Mouse (Mus musculus) embryo, embryonic 11 days (tissue): ENCODE results near the gene Gmnn.

Experiments
- DNase-seq: peaks from one replicate; pipeline ENCODE4 v3.0.0-alpha.2; 2015

Gene Gmnn

GRCm38 (mm10) chr13:24760351-24760870 is 1.3 kb downstream of the Gmnn start:
- DNase-seq = no peak

DNA sequence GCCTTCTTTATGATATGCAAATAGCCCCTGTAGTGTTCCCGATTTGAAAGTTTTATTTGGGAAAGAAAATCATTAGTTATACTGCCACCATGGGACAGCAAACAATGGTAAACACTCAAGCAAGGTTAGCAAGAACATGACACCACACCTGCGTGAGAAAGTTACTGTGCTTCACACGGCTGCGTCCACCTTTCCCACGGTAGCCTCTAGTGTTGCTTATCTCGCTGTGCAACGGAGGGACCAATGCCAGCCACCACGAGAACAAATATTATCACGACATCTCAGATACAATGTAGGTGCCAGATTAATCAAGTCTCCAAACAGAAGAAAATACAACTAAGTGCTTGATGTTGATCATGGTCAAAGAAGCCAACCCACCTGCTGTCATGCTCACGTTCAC is 2.3 kb downstream of the Gmnn start:
- DNase-seq = no peak

DNA sequence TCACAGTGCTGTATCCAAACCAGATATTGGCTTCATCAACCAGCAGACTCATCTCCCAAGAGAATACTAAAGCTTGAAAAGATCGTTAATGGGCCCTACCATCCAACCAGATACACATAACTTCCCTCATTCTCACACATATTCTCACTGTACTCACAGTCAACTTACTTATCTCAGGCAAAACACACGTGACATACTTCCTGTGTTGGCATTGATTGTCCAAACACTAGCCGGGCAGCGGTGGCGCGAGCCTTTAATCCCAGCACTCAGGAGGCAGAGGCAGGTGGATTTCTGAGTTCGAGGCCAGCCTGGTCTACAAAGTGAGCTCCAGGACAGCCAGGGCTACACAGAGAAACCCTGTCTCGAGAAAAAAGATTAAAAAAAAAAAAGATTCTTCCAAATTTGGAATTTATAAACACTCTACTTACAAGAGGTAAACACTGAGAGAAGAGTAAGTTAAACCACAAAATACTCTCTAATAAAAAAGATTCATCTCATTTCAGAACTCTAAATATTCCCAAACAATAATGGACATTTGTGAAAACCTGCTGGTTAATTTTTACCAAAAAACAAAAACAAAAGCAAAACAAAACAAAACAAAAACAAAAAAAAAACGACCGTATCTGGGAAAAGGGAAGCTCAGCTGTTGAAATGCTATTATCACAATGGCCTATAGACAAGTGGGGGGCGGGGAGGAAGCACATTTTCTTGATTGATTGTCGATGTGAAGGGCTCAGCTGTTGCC is 3.7 kb downstream of the Gmnn start:
- DNase-seq = no peak

- no peak for DNase-seq
These were observed 5.0 kb downstream of the Gmnn start for GRCm38 (mm10) chr13:24756756-24757155.

DNA sequence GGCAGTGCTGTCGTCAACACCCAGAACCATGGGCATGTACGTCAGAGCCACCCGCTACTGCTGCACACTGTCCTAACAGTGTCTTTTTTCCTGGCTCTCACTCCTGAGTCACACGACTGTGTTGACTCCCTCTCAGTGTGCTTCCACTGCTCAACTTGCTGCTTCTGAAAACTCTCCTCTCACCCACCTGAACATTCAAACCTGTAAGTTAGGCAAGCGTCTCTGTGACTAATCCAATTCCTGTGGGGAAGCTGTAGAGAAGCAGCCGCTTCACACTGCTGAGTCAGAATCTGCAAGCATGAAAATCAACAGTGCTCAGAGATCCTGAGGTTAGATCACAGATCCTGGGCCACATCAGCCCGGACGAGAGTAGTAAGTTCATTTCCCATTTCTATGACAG is 10.3 kb downstream of the Gmnn start:
- no peak for DNase-seq

- no peak for DNase-seq
These were observed 10.9 kb downstream of the Gmnn start for GRCm38 (mm10) chr13:24750807-24751206.

GRCm38 (mm10) chr13:24747823-24748222 is 13.9 kb downstream of the Gmnn start:
- no peak for DNase-seq

DNA sequence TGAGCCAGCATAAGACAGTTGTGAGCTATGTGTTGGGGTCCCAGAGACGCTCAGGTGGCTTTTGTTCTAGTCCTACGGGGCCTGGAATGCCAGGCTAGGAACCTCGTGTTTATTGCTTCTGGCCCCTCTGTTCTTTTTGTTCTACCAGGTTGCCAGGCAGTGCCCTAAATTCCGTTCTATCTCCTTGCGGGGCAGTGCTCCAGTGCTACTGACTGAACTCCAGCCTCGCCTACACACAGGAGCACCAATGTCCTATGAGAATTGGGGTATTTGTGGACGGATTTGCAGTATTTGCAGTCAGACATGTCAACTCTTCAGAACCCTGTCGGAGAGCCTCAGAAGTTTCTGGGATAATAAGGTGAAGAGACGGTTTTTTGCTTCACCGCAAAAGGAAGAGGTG is 20.7 kb downstream of the Gmnn start, which contains the start of gene Armh2:
Gene Armh2 (plus strand): TSS at position 205 of the 400 bp plus-strand sequence.
- DNase-seq = no peak

DNA sequence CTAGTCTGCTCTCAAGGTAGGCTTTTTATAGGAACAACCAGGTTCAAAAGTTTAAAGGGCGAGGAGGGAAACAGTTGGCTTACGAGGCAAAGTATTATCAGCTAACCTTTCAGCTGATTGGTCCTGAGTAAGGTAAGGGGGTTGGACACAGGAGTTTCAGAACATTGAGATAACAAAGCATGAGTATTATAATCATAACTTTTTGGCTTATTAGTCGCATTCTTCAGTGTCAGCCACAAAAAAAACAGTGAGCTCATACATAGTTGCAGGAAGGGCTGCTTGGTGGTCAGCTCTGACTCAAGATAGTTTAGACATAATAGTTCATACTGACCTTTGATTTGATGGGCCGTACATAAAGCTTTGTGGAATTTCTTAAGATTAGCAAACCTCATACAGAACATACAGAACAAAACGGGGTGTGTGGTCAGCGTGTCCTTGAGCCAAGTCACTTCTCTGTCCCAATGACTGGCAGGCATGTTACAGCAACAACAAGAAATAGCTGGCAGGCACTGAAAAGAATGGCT is 26.1 kb downstream of the Gmnn start:
- no peak for DNase-seq

- no peak for DNase-seq
These were observed 27.2 kb downstream of the Gmnn start for GRCm38 (mm10) chr13:24734502-24734901.

DNA sequence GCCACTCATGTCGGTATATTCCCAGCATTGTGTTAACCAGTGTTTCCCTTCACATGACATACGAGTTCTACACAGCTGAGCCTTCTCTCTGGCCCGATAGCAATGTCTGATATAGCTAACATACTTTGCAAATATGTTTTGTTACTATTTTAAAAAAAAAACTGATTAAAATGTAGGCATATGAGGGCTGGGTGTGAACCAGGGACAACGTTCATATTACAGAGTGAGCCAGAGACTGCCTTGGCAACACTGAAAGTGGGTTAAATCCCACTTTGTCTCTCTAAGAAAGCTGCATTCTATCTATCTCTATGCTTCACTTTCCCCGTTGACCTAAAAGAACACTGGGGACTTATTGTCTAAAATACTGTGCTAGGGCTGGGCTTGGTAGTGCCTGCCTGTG is 32.6 kb downstream of the Gmnn start:
- no peak for DNase-seq

DNA sequence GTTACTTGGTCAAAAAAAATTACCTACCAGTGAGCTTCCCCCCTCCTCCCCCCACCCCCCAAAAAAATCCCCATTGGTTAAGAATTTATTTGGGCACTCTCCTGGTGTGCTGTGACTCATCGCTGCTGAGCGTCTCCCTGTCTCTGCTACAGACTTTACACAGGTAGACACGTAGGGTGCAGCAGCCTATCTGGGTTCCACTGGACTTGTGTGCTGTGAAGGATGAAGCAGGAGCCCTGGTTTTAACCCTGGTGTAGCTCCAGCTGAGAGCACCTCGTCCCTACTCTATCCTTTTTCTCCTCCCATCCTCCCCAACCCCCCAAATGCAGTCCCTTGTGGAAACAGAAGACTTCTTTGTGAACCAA is 37.3 kb downstream of the Gmnn start:
- DNase-seq = no peak

DNA sequence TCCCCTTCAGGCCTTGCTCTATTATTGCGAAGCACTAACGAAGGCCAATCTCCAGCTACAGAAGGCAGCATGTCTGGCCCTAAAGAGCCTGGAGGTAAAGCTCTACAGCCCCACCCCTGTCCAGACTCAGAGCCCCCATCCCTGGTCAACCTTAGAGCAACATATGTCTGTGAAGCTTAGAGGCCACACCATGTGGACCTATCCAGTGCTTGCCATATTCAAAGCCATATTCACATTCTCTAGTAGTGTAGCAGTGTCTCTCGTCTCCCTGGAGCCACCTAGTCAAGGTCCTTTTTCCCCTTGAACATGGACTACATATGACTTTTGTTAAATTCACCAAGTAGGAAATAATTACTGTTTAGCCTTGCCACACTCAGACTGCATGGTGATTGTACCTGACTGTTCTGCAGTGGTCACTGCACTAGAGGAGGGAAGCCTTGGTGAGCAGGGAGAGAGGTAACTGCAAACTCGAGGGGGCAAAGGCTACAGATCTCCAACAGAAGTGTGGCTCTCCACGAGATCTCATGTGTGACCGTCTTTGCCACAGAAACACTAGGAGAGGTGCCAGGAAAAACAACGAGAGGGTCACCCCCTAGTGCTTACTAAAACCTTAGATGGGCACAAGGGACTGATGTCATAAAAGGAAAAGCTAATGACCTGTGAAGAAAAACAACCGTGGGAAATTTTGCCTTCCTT is 37.9 kb downstream of the Gmnn start:
- DNase-seq = no peak

DNA sequence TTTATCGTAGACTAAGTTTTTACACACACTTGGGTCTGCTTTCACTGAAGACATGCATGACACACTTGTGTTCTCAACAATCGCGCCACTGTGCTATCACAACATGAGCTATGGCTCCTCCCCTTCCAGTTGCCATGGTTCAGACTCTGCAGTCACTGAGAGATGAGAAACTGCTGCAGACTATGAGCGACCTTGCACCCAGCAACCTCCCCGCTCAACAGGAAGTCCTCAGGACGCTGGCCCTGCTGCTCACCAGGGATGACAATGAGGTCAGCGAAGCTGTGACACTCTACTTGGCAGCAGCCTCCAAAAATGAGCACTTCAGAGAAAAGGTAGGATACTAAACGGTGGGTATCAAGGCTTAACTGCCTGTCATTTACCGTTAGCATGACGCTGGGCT is 40.2 kb downstream of the Gmnn start:
- no peak for DNase-seq

DNA sequence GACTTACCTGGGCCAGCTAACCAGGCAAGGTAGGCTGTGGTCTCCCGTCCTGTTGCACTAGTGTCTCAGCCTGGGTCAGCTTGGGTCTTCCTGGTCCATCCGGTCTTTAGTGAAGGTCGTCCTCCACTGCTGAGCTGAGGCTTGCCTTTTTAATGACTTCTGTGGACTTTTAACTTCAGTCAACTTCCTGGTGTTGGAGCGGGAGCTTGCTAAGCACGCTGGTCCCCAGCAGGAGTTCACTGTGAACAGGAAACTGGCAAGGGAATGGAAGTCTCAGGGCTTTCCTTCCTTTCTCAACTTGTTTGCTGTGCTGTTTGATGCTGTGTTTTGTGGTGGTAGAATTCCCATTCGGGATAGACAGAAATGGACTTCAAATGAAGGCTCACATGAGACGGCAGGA is 44.0 kb downstream of the Gmnn start:
- no peak for DNase-seq

- DNase-seq = no peak
These were observed 45.3 kb downstream of the Gmnn start for GRCm38 (mm10) chr13:24716441-24716840.

- no peak for DNase-seq
These were observed 46.1 kb downstream of the Gmnn start for GRCm38 (mm10) chr13:24715601-24716000.

- no peak for DNase-seq
These were observed 47.3 kb downstream of the Gmnn start for GRCm38 (mm10) chr13:24714360-24714885.

DNA sequence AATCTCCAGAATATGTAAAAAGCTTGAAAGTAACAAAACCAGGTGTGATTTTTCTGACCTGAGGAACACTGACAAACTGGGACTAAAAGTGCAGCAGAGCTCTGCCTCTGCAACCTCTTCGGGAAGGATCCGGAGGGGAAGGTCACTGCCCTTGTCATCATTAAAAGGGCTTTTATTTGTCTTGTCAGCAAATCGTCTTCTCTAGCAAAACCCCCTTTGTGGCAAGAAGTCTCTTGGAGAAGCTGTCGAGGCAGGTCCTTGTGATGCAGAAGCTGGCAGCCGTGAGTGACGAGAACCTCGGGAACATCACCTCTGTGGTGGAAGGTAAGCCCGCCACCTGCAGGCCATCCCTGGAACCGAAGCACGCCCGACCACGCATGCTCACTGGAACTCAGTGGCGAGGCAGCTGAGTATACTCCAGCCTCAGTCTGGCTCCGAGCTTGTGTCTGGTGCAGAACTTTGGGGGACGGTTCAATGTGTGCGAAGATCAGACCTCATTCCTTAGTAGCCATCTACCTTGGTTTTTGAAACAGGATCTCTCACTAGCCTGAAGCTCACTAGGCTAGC is 48.2 kb downstream of the Gmnn start:
- DNase-seq = peak; percentile 89

DNA sequence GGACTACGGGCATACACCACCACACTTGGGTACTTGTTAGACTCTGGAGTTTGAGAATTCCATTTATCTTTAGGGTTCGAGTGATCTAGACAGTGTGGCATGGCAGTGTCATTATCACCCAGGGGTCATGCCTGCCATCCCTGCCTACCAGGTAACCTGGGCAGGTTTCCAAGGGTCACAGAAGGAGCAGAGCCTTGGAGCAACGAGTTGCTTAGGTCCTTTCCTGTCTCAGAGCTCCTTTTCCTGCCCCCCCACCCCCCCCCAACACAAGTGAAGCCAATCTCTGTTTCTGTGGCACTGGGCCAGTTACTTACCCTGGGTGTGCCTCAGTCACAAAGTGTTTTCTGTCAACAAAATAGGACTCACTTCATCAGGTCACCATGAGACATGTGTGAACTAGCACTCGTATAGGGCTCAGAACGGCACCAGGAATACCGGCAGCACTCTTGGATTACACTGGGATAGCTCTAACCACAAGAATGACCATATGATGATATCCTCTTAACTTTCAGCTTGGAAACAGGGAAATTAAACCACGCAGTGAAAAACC is 49.1 kb downstream of the Gmnn start:
- DNase-seq = no peak

DNA sequence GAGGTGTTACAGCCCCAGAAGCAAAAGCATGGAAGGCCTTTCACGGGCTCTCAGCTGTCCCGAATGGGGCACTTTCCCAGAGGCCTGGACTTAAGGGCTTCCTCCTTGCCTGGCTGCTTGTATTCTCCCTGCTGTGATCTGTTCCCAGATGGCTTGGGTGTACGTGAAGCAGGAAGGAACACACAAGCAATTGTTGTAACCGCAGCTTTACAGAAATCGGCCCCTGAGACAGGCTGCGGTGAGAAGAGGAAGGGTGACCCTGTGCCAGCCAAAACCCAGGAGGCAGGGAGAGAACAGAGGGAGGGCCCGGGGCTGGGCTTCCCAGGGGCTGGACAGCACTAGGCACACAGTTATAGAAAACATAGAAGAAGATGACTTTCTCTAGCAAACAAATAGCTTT is 50.8 kb downstream of the Gmnn start:
- no peak for DNase-seq

- no peak for DNase-seq
These were observed 51.9 kb downstream of the Gmnn start for GRCm38 (mm10) chr13:24709656-24710396.

DNA sequence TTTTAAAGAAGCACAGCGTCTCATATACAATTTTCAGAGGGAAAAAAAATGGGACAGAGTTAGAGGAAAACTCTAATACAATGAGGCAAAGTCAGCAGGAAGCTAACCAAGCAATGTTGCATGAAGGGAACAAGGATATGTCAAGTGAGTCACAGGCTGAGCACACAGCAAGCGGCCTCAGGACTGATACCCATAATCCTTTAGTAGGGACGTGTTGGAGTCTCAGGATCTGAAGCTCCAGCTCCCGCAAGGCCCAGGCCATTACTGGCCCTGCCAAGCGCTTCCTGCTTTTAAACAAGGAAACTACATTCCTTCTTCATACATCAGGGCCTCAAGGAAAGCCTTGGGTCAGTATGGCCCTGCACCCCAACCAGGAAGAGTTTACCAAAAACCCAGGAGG is 59.6 kb downstream of the Gmnn start:
- DNase-seq = no peak
